Mouse (Mus musculus): ENCODE data around the gene Prl2c2.
"Not testable (repeated sequence)": the region's sequence is repeated elsewhere in the genome, so short reads cannot be mapped to it uniquely, and the experiment has no call there.

Prl2c2 gene

GRCm38 (mm10) chr13:13005283-13005682, at the start of gene Prl2c2:
TSS of gene Prl2c2 (minus strand) at chr13:13005383.
- DNase-seq (ENCODE audit: low spot score in 2 of 2), result not testable (repeated sequence)

- not testable (repeated sequence) for DNase-seq (ENCODE audit: low spot score in 2 of 2)
Measured at GRCm38 (mm10) chr13:13025872-13026271, 20.7 kb upstream of the Prl2c2 start.

- not testable (repeated sequence) for DNase-seq (ENCODE audit: low spot score in 2 of 2)
Measured at GRCm38 (mm10) chr13:13013993-13014549, 8.9 kb upstream of the Prl2c2 start.

Data from urinary bladder, postnatal 4 days (tissue).